In the genomic region with DNA sequence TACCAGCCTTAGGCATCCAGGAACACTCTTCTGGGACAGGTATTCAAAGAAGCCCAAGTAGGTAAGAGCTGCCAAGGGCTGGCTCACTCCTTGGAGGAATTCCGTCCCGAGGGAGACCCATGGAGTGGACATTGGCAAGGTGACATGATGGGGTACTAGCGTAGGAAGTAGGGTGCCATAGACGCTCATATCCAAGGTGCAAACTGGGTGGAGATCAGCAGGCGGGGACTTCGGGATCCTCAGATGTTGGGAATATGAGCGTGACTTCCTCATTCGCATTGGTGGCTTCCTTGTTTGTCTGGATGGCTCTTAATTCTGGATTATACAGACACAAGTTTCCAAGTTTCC, we compare ENCODE assay signal across 10 mouse cellular contexts. TPM values are rescaled to one million over a fixed set of nuclear protein-coding genes. Genes with fewer than 3 reads are reported as not detected.
DNase-seq lines count a peak whose midpoint lies in the region; ATAC-seq and TF ChIP-seq lines count a peak whose summit lies in the region.
"Had no signal": no experiment of that assay in that cellular context is flagged by ENCODE, and none has a peak within 500 bp of the region (broad histone marks: within the 10 kb centered on the region; RNA-seq: fewer than 3 reads in every experiment).

No protein-coding gene starts in this region.

- no peaks in the 10 kb centered on the region for H3K27me3 ChIP-seq in heart, embryonic 13.5 days (replicated peaks)
- H3K27me3 ChIP-seq in Patski = no peaks in the 10 kb centered on the region
- H3K27me3 ChIP-seq in hindbrain, embryonic 14.5 days (ENCODE audit: control insufficient read depth, insufficient read depth, low read length) = no peaks in the 10 kb centered on the region
- H3K27me3 ChIP-seq: CH12.LX had no signal

- H3K9me3 ChIP-seq in heart, embryonic 13.5 days = no peaks in the 10 kb centered on the region
- H3K9me3 ChIP-seq in hindbrain, embryonic 14.5 days (ENCODE audit: control insufficient read depth, low read length) = no peaks in the 10 kb centered on the region

- intact Hi-C loops in heart, postnatal 14 days (cut with DNase I) = loop anchor here (2.0 kb wide), 1 partner anchor 88 kb away; a partner anchor contains a TSS

- H3K4me3 ChIP-seq in heart, embryonic 13.5 days = peak overlapping the region; percentile 72
- H3K4me3 ChIP-seq in hindbrain, embryonic 14.5 days (replicated peaks; ENCODE audit: low read length) = peak overlapping the region; percentile 95
- H3K4me3 ChIP-seq: myocyte had no signal

- peak overlapping the region; percentile 81 for H3K9ac ChIP-seq in heart, embryonic 13.5 days
- peak overlapping the region; percentile 99 for H3K9ac ChIP-seq in hindbrain, embryonic 14.5 days

- in situ Hi-C loops in Patski (cut with MboI; ENCODE audit: low pct_unique_long_range_greater_than_20kb) = no loop called here

- no peak for DNase-seq in heart, postnatal 14 days
- no peak for DNase-seq in Patski (ENCODE audit: low read depth, low spot score)
- DNase-seq in hindbrain, embryonic 14.5 days (ENCODE audit: low spot score) = no peak
- DNase-seq in right cerebral cortex, postnatal 14 days = no peak

- no peak overlapping the region for H3K27ac ChIP-seq in heart, embryonic 13.5 days (replicated peaks)
- no peak overlapping the region; the same call in 1 of the 2 replicates for H3K27ac ChIP-seq in hindbrain, embryonic 14.5 days

- H3K36me3 ChIP-seq in heart, embryonic 13.5 days = peaks cover 22% of the 10 kb centered on the region
- H3K36me3 ChIP-seq in hindbrain, embryonic 14.5 days (replicated peaks; ENCODE audit: control insufficient read depth, insufficient read depth) = peaks cover 28% of the 10 kb centered on the region

- ATAC-seq in heart, embryonic 13.5 days (ENCODE audit: extremely low read depth, insufficient number of reproducible peaks, low FRiP score, low TSS enrichment) = no peak
- peak; percentile 10 for ATAC-seq in Patski
- no peak for ATAC-seq in hindbrain, embryonic 14.5 days (ENCODE audit: low FRiP score)
- peak; percentile 23 for ATAC-seq in megakaryocyte, adult 5-6 weeks (ENCODE audit: poor library complexity, severe bottlenecking)
- no peak for ATAC-seq in granulocyte monocyte progenitor cell, adult 5-6 weeks (replicated peaks; ENCODE audit: poor library complexity, severe bottlenecking)
- ATAC-seq in CD4-positive, CD25-positive, alpha-beta regulatory T cell, adult 4 months = no peak

- CTCF ChIA-PET in Patski (lab: Charles Lee) = interaction anchor here (1.1 kb wide), 1 partner anchor 39 kb away, joined by 3 read pairs; no protein-coding TSS in a partner anchor

- no peak for TF ChIP-seq CTCF in Patski (IDR thresholded peaks at IDR 0.05)

- H3K4me1 ChIP-seq in heart, embryonic 13.5 days = peaks cover 18% of the 10 kb centered on the region
- peaks cover 15% of the 10 kb centered on the region for H3K4me1 ChIP-seq in hindbrain, embryonic 14.5 days (replicated peaks; ENCODE audit: control insufficient read depth, insufficient read depth, low read length)

- POLR2A ChIA-PET in Patski (lab: Charles Lee) = interaction anchor here (1.0 kb wide), 1 partner anchor 111 kb away, joined by 3 read pairs; a partner anchor contains a TSS

- 17% methylated on average over 8 of the region's 8 CpGs for WGBS in heart, embryonic 13.5 days
- WGBS in hindbrain, embryonic 14.5 days = 26% methylated on average over 8 of the region's 8 CpGs

- peak overlapping the region; percentile 91 for H3K4me2 ChIP-seq in heart, embryonic 13.5 days
- H3K4me2 ChIP-seq in hindbrain, embryonic 14.5 days (replicated peaks) = peak overlapping the region; percentile 78

RNA-seq across cellular contexts. Expression of a gene that starts 23.5 kb away (rescaled TPM):
- polyA plus RNA-seq in heart, embryonic 13.5 days (2015; fragmentation: Nextera tagmentation; extraction: Ambion mirVana) = 3.9 and 4.9 TPM in 2 replicates
- 1 to 10 TPM; 3.8 to 4.6 TPM for total RNA-seq in heart, postnatal 14 days (2021)
- polyA plus RNA-seq in Patski (2021) = 18.2 TPM
- polyA plus RNA-seq in hindbrain, embryonic 14.5 days (2014; fragmentation: Nextera tagmentation; extraction: Ambion mirVana) = 18.7 and 21.4 TPM in 2 replicates
- 34.7 and 38.5 TPM in 2 replicates for total RNA-seq in megakaryocyte, adult 5-6 weeks (2015)
- 48.1 and 60.7 TPM in 2 replicates for total RNA-seq in megakaryocyte, adult 5-6 weeks (2017)
- total RNA-seq in granulocyte monocyte progenitor cell, adult 5-6 weeks (2014; fragmentation: Nextera tagmentation) = 15.4 and 16.5 TPM in 2 replicates
- 9.8 and 11.9 TPM in 2 replicates for total RNA-seq in granulocyte monocyte progenitor cell, adult 5-6 weeks (2017)
- 10 to 100 TPM in 1 of 2 experiments, 1 to 10 TPM in 1; 6.0 to 18.6 TPM for polyA plus RNA-seq in CD4-positive, CD25-positive, alpha-beta regulatory T cell, adult 4 months (2017; shearing (Covaris generic))

RNA-seq across cellular contexts. Expression of a gene that starts 24.4 kb away (rescaled TPM):
- 143 and 144 TPM in 2 replicates for polyA plus RNA-seq in heart, embryonic 13.5 days (2015; fragmentation: Nextera tagmentation; extraction: Ambion mirVana)
- total RNA-seq in heart, postnatal 14 days (2021) = 100 to 1,000 TPM; 149 to 154 TPM
- 279 TPM for polyA plus RNA-seq in Patski (2021)
- polyA plus RNA-seq in hindbrain, embryonic 14.5 days (2014; fragmentation: Nextera tagmentation; extraction: Ambion mirVana) = 225 and 234 TPM in 2 replicates
- 117 and 126 TPM in 2 replicates for total RNA-seq in megakaryocyte, adult 5-6 weeks (2015)
- 137 and 192 TPM in 2 replicates for total RNA-seq in megakaryocyte, adult 5-6 weeks (2017)
- total RNA-seq in granulocyte monocyte progenitor cell, adult 5-6 weeks (2014; fragmentation: Nextera tagmentation) = 65.6 and 74.2 TPM in 2 replicates
- total RNA-seq in granulocyte monocyte progenitor cell, adult 5-6 weeks (2017) = 81.0 and 82.6 TPM in 2 replicates
- 100 to 1,000 TPM; 117 to 179 TPM for polyA plus RNA-seq in CD4-positive, CD25-positive, alpha-beta regulatory T cell, adult 4 months (2017; shearing (Covaris generic))

RNA-seq across cellular contexts. Expression of a gene that starts 35.3 kb away (rescaled TPM):
- 14.6 and 18.8 TPM in 2 replicates for polyA plus RNA-seq in heart, embryonic 13.5 days (2015; fragmentation: Nextera tagmentation; extraction: Ambion mirVana)
- 1 to 10 TPM; 6.4 to 8.3 TPM for total RNA-seq in heart, postnatal 14 days (2021)
- 33.5 TPM for polyA plus RNA-seq in Patski (2021)
- 10.1 and 10.5 TPM in 2 replicates for polyA plus RNA-seq in hindbrain, embryonic 14.5 days (2014; fragmentation: Nextera tagmentation; extraction: Ambion mirVana)
- total RNA-seq in megakaryocyte, adult 5-6 weeks (2015) = 10.9 and 12.1 TPM in 2 replicates
- total RNA-seq in megakaryocyte, adult 5-6 weeks (2017) = 34.4 and 41.3 TPM in 2 replicates
- total RNA-seq in granulocyte monocyte progenitor cell, adult 5-6 weeks (2014; fragmentation: Nextera tagmentation) = 11.8 and 16.2 TPM in 2 replicates
- 22.0 and 24.4 TPM in 2 replicates for total RNA-seq in granulocyte monocyte progenitor cell, adult 5-6 weeks (2017)
- 10 to 100 TPM; 26.9 to 31.4 TPM for polyA plus RNA-seq in CD4-positive, CD25-positive, alpha-beta regulatory T cell, adult 4 months (2017; shearing (Covaris generic))

Comparison
In these comparisons a context has a peak if more than half of its experiments do, and no peak if none do; other contexts are left out.
1. ATAC-seq: peak in Patski (single experiment) and megakaryocyte, adult 5-6 weeks (single experiment); none in heart, embryonic 13.5 days (single experiment), hindbrain, embryonic 14.5 days (single experiment), granulocyte monocyte progenitor cell, adult 5-6 weeks (single experiment) and CD4-positive, CD25-positive, alpha-beta regulatory T cell, adult 4 months (single experiment).